Mouse (Mus musculus): ENCODE data around the gene Gns. TPM values are rescaled to one million over a fixed set of nuclear protein-coding genes. Genes with fewer than 3 reads are reported as not detected.

Gene Gns
- polyA plus RNA-seq, 3 experiments from 2014 or later = 4.2 to 12.1 (median 11.6) TPM

GRCm38 (mm10) chr10:121403946-121404345 is 39.1 kb downstream of the Gns start:
- no peak for ATAC-seq

DNA sequence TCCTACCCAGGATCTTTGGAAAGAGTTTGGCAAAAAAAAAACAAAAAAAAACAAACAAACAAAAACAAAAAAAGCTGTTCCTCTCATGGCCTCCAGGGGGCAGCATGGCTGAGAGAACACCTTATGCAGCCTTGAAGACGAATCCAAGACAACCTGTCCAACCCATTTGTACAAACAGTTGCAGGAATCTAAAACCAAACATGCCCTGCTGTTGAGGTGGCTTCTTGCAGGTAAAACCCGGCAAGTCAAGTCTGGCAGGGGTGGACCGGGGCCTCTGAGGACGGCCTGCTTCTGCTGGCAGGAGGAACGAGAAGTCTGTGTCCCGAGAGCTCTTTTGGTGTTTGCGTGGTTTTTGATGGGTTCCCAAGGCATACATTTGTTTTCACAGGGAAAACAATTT is 44.8 kb downstream of the Gns start:
- ATAC-seq = peak; percentile 65

- ATAC-seq = no peak
Observed at GRCm38 (mm10) chr10:121411721-121412455, 47.0 kb downstream of the Gns start.

- no peak for ATAC-seq
Observed at GRCm38 (mm10) chr10:121412824-121413223, 47.9 kb downstream of the Gns start.

DNA sequence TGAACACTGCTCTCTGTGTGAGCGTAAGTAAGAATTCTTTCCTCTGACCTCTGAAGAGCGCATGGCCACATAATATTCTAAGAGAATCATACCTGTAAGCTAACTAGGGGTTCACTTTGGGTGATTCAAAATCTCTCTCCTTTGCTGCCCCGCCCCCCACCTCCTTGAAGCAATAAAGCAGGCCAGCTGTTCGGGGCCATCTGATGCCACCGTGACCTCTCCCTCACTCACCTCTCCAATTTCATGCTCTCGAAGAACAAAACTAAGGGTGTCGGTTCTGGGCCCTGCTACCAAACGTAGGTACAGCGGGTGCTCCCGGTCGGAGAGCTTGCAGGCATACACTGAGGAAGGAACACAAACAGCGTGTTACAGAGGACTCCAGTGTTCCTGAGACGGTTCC is 49.2 kb downstream of the Gns start:
- no peak for ATAC-seq

DNA sequence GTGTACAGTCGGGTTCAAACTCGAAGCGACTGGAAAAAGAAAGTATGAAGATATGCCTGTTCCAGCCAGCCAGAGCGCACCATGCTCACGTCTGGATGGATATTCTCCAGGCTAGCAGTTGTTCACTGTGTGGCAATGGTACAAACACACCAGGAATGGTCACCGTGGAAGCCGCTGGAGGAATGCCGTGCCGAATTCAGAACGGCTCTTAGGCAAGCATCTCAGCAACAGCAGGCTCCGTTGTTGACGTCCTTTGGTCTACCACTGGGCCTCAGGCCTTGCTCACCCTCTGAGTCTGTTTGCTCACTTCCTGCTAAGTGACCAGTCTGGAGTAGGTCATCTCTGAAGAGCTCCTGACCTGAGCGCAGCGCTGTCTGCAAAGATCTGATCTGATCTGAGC is 53.9 kb downstream of the Gns start:
- ATAC-seq = no peak

GRCm38 (mm10) chr10:121419640-121420470 is 55.0 kb downstream of the Gns start:
- peak; percentile 93 for ATAC-seq

GRCm38 (mm10) chr10:121421023-121421422 is 56.1 kb downstream of the Gns start:
- ATAC-seq = no peak

DNA sequence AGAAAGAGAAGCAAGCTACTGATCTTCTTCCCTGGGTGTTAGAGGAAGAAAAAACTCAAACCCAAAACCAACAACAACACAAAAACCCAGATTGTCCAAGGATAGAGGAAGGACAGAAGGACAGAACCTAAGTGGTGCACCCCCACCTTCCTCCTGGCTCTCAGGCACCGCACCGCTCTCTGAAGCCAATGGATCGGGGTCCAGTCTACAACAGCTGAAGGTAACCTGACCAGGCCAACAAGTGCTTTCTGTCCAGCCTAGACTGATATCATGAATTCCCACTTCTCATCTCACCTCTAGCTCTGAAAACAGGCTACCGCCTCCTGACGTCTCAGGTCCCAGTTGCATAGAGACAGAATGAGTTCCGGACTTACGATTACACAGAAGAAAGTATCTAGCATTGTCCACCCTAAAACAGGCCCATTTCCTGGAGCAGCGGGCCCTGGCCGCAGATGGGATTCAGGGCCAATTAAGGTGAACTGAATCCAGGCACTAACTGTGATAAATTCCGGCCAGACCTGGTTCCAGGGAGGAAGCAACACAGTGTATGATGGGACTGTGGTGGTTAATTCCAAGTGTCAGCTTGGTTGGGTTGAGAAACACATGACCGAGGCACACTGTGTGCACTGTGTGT is 56.9 kb downstream of the Gns start:
- ATAC-seq = no peak

- ATAC-seq = no peak
Observed at GRCm38 (mm10) chr10:121422294-121422693, 57.4 kb downstream of the Gns start.

- ATAC-seq = no peak
Observed at GRCm38 (mm10) chr10:121423541-121424349, 58.9 kb downstream of the Gns start.

- no peak for ATAC-seq
Observed at GRCm38 (mm10) chr10:121424455-121424854, 59.6 kb downstream of the Gns start.

DNA sequence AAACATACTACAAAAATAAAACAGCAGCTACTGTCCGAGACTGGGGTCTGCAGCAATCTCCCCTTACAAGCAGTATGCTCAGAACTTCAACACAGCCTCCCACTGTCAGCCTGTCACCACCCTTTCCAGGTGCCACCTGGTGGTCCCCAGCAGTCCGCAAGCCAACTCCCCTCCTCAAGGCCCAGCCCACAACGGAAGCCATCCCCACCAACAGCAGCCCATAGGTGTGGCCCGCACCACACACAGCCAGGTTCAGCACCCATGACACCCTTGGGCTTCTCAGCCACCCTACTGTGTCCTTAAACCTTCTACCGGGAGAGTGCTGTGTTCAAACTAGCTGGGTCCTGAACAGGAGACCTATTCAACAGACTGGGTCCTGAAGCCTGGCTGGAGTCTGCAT is 60.2 kb downstream of the Gns start:
- ATAC-seq = no peak

DNA sequence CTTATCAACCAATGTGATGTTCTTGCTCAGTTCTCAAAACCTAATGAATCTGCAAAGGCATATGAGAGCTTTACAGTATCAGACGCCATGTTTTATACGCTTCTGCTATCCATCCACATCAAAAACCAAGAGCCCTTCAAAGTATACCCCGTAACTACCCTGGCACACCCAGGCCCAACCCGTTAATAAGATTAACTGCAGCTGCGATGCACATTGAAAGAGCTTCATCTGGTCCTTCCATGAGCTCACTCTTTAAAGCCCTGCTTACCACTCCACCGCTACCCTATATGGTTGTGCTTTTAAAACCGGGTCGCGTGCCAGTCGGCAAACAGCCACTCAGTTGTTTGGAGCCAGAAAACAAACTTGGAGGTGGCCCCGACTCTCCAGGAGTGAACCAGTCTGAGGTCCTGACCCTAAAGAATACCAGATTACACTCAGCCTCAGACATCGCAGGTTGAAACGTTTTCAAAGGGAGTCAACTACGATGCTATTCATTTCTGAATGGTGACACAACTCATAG is 60.7 kb downstream of the Gns start:
- ATAC-seq = no peak

DNA sequence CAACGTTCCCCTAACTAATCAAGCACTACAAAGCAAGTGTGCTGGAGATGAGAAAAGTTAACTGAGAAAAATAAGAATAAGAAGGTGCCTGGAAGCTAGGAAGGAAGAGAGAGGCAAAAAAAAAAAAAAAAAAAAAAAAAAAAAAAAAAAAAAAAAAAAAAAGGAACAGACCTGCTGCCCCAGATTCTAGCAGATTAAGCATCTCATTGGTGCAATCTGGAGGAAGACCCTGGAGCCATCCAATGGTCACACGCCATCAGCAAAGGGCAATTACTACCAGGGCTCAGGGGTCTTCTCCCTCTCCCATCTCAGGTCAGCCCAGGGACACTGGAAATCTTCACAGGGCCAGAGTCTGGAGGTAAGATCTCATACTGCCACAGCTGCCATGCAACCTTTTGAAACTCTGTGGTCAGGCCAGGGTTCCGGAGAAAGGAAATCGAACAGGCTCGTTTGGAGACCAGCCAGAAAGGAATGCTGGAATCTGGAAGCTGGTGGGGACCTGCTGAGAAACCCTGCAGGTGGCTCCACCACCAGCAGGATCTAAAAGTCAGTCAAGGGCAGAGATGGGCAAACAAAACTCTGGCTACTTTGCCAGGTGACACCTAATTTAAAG is 61.7 kb downstream of the Gns start:
- no peak for ATAC-seq

DNA sequence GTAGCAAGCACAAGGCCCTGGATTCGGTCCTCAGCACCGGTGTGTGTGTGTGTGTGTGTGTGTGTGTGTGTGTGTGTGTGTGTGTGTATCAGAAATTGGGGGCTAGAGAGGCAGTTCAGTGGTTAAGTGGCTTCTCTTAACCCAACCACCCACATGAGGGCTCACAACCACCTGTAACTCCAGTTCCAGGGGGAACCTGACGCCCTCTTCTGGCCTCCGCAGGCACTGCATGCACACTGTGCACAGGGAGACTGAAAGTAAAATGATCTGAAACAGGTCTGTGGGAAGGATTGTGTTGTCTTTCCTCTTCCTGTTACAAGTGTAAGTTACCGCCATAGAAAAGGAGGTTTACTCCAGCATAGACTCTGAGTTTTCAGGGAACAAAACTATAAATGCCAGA is 62.2 kb downstream of the Gns start:
- no peak for ATAC-seq

DNA sequence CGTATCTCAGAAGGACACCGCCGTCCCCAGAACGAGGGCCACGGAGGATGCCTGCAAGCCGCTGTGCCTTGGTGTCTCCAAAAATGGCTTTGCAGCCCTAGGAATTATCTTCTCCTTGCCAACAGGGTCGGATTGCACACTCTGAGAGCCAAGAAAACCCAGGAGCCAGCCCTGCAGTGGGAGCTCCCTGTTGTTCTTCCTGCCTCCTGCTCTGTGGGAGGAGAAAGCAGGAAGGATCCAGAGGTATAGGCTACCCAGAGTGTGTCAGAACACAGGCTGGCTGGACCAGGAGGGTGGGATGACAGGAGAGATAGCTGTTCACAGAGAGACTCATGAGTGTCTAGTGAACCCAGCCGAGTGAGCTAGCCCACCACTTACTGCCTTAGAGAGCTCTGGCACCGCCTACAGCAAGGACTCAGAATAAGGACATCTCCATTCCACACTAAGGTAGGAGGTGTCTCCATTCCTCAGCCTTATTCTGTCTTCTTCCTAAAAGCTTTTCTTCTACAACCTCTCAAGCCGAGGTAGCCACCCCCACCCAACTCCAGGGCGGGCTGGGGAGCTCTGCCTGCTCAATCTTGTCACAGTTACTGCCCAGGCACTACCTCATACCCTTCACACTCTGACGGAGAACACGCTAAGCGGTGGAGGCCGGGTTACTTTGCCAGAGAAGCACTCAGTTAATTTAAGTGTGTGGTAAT is 63.3 kb downstream of the Gns start:
- ATAC-seq = no peak

DNA sequence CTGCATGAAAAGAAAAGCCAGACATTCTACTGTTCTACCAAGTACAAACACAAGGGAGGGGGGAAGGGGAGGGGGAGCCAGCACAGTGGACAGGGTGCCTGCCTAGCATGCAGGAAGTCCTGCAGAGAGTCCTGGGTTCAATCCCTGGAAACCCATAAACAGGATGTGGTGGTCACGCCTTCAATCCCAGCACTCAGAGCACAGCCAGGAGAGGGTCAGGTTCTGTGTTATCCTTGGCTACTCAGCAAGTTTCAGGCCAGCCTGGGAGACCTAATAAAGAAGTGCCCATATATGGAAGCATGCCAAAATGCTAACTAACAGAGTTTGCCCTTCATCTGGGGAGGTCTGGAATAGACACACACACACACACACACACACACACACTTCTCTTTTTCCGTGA is 64.2 kb downstream of the Gns start:
- ATAC-seq = peak; percentile 49

- ATAC-seq = peak; percentile 25
Observed at GRCm38 (mm10) chr10:121429581-121429980, 64.7 kb downstream of the Gns start.

DNA sequence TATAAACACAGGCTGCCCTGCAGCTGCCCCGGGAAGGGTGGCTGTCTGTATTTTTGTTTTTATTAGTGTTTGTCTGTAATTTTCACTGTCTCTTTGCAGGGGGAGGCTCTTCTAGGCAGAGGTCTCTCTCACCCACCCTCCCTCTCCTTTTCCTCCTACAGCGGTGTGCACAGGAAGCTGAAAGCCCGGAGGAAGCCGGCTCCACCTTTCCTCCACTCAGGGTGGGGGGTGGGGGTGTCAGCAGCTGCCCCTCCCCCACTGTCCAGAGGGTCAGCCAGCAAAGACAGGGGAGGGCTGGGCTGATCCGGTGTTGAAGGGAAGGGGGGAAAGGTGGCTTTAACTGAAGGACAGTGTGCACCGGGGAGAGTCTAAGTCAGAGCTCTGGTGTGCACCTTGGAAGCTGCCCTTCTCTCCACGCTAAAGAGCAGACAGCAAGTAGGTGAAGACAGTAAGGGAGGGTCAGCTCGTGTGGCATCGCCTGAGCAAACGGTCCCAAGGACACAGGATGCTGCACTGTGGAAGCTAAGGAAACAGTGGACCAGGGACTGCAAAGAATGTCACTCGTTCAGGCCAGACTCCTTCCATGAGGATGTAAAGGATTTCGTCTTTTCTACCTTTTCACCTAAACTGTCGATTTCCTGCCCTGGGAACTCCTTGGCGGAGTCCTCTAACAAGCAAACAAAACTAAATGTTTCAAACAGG is 65.2 kb downstream of the Gns start:
- ATAC-seq = peak; percentile 60

Data from inflammation-experienced regulatory T-cells, adult 6 months (primary cell).